Mouse (Mus musculus): ENCODE data around the gene Tbx6.
"Not testable (repeated sequence)": the region's sequence is repeated elsewhere in the genome, so short reads cannot be mapped to it uniquely, and the experiment has no call there.

The Tbx6 gene

DNA sequence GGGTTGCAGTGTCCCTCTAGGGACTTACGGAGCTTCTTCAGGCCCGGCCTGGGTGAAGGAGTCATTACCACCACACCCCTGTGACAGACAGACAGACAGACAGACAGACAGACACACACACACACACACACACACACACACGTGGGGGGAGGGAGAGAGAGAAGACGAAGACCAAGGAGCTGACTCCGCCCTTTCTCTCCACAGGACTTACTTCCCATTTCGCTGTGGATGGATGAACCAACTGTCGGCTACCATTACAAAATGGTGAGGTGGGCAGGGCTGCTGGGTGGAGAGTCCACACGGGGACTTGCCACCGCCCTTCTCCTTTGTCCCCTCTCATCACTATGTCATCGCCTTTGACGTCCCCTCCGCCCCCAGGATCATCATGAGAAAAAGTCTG, 10.5 kb upstream of the Tbx6 start:
- DNase-seq, result no peak

DNA sequence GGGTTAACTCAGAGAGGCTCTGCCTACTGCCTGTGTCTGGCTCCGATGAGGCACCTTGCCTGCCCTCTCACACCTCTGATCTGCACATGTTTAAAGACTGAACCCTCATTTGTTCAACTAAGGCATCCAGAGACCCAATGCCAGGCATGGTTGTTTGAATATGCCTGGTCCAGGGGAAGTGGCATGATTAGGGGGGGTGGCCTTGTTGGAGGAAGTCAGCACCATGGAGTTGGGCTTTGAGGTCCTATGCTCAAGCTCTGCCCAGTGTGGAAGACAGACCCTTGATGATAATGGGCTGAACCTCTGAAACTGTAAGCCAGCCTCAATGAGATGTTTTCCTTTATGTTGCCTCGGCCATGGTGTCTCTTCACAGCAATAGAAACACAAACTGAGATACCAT, 7.9 kb upstream of the Tbx6 start:
- DNase-seq, result no peak

DNA sequence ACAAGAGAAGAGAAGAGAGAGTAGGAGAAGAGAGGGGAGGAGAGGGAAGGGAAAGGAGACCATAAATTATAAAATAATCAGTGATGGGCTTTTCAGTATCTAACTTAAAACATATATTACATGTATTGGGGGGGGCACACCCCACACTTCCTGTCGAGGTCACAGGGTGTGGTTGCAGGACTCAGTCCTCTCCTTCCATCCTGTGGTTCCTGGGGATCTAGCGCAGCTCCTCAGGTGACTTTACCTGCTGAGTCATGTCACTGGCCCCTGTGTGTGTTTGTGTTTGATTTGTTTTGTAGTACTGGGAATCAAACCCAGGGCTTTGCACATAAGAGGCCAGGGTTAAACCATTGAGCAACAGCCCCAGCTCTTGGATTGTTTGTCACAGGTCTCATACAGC, 6.8 kb upstream of the Tbx6 start:
- DNase-seq, result no peak

DNA sequence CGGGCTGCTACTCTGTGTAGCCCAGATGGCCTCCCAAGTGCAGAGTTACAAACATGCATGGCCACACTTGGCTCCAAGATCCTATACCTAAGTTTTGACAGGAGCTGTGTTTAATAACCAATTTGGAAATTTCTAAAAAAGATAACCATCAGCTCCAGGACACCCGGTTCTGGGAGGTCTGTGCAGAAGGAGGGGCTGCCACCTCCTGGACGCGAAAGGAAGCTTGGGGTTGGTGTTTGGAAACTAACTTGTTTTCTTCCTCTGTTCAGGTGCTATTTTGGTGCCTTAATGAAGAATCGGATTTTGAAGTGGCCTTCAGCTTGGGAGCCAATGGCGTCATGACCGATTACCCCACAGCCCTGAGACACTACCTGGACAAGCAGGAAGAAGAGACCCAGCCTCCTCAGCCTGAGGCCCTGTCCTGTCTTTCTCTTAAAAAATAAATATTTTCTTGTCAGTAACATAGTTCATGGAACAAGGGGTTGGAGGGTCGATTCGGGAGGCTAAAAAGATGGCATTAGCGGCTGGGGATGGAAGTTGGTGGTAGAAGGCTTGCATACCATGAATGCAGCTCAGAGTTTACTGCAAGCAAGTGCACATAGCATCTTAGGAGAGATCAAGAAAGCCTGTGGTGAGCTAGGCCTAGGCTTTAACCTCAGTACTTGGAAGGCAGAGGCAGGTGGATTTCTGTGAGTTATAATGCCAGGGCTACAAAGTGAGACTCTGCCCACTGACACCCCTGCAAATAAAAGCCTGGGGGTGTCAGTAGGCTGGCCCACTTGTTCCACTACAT, 5.9 kb upstream of the Tbx6 start:
- no peak for DNase-seq

DNA sequence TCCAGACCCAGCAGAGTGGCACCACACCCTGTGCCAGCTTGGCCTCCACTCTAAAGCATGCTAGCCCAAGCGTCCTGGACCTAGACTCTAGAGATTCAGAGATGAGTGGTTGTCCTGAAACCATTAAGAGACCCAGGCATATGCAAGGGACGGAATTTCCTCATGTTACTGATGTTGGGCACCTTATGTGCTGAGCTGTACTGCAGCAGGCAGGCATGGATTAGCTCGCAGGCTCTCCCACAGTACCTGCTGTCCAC, 5.4 kb upstream of the Tbx6 start:
- DNase-seq, result no peak

DNA sequence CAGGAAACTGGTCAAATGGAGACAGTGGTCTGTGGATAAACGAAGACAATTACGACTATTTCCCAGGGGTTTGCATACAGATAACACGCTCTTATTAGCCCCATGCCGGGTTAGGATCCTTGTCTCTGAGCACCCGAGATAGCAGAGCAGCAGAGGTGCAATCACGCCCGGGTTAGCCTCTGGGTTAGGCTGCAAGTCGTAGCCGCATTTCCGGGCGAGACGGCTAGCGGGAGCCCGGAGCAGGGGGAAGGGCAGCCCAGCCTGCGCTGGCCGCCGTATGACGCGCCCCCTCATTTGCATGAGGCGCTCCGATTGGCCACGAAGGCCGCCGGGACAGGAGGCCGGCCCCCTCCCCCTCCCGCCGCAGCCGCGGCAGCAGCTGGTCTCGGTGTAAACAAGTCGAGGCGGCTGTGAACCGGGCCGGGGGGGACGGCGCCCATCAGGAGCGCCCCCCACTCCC, 4.7 kb upstream of the Tbx6 start, which contains the start of gene Ypel3:
Gene Ypel3 (plus strand): TSS at position 358 of the 460 bp plus-strand sequence.
- peak; percentile 98 for DNase-seq

DNA sequence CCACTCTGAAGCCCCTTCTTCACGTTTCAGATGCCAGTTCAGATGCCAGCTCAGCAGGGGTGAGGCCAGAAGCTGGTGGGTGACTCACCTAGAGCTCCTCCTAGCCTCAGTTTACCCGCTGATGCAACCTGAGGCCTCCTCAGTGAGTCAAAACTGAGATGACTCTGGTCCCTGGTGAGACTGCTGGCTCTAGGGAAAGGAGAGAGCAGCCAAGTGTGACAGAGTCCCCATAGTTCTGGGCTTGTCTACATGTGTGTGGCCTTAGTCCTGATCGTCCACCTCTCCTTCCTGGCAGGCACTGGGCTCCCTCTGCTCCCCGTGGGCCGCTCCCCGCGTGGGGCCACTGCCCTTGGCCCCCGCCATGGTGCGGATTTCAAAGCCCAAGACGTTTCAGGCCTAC, 3.8 kb upstream of the Tbx6 start:
- DNase-seq, result no peak

DNA sequence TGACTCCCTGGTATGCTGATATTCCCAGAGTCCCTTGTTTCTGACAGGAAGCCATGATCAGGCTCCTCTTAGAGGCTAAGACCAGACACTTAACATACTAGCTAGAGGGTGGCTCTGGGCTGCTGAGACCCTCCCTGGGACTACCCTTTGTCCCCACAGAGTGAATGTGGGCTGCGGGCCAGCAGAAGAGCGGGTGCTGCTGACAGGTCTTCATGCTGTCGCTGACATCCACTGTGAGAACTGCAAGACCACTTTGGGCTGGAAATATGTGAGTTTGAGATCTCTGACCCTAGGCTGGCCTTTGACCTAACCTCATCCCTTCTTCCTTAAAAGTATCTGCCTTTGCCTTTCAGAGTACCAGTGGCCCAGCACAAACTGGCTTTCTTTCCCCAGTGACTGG, 3.1 kb upstream of the Tbx6 start:
- DNase-seq, result no peak

DNA sequence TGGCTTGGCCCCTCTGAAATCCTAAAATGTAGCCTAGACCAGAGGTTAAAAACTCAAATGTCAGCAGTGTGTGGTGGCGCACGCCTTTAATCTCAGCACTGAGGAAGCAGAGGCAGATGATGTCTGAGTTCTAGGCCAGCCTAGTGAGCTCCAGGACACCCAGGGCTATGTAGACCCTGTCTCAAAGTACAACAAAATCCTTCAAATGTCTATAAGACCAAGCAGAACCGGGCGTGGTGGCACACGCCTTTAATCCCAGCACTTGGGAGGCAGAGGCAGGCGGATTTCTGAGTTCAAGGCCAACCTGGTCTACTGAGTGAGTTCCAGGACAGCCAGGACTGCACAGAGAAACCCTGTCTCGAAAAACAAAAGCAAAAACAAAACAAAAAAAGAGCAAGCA, 2.2 kb upstream of the Tbx6 start:
- DNase-seq, result not testable (repeated sequence)

DNA sequence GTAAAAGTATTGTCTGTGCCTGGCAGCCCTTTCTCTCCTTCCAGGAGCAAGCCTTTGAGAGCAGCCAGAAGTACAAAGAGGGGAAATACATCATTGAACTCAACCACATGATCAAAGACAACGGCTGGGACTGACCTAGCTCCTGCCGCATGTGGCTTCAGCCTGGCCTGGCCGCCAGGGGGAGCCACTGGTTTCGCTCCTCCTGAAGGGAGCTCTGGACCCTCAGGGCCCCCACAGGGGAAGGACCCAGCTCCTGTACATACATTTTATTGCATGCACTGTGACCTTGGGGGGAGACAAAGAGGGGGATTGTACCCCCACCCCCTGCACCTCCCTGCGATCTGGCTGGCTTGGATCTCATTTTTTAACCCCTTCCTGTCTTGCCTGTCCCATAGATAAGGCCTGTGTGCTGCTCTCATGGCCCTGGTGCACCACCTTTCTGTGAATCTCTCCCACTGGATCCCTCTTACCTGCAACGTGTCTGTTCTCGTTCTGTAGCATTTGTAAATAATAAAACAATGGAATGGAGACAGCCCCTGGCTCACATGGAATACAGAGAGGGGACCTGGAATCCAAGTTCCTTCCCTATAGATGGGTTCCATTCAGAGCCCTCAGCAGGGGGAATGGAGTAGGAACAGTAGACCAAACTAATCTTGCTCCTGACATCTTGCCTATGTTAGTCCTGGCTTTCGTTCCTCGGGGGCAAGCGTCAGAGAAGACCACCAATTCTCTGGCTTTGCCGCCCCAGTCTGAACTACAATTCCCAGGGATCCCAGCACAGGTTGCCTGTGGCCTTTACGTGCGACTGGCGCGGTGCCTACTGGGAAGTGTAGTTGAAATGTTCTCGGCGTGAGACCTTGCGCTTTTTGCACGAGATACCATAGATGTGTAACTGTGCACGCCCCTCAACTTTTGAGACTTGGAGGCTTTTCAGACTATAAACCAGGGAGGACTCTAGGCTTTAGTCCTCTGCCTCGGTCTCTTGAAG, 1.0 kb upstream of the Tbx6 start:
- peak; percentile 84 for DNase-seq

DNA sequence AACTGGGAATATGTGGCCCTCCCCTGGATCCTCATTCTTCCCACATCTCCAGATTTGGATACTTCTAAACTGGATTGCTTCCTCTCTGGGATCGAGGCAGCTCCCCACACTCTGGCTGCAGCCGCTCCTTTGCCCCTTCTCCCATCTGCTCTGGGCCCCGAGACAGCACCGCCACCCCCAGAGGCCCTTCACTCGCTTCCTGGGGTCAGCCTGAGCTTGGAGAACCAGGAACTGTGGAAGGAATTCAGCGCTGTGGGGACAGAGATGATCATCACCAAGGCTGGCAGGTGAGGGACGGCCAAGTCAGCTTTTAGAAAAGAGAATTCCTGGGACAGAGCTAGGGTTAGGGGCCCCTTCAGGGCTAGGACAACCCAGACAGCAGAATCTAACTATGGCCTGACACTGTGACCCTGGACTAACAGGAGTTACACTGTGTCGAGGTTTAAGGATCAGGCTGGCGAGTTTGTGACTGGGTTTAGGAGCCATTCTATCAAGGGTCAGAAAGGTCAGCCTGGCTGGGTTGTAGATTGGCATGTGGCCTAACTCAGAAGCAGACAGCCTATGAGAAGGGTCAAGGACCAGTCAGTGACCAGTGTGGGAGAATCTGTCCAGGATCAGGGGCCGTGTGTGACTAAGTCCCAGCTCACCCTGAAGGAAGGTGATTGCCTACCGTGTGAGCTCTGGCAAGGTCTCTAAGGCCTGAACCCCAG, 533 bp downstream of the Tbx6 start:
- DNase-seq, result no peak

DNA sequence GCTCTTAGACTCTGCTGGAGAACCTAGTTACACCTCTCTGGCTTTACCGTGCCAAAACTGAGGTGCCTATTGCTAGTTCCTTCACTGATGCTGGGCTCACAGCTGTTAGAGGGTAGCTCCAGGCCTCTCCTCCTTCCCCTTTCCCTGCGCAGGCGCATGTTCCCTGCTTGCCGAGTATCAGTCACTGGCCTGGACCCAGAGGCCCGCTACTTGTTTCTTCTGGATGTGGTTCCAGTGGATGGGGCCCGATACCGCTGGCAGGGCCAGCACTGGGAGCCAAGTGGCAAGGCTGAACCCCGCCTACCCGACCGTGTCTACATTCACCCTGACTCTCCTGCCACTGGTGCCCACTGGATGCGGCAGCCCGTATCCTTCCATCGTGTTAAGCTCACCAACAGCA, 1.4 kb downstream of the Tbx6 start:
- no peak for DNase-seq

DNA sequence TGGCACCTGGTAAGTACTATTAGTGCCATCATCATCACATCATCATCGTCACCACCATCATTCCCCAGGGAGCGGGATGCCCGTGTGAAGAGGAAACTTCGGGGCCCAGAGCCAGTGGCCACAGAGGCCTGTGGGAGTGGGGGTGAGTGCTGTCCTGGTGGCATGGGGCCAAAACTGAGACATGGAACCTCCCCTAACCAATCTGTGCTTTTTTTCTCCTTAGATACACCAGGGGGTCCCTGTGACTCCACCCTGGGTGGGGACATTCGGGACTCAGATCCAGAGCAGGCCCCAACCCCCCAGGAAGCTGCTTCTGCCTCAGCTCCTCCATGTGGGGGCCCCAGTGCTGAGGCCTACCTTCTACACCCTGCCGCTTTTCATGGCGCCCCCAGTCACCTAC, 3.2 kb downstream of the Tbx6 start:
- DNase-seq, result no peak

DNA sequence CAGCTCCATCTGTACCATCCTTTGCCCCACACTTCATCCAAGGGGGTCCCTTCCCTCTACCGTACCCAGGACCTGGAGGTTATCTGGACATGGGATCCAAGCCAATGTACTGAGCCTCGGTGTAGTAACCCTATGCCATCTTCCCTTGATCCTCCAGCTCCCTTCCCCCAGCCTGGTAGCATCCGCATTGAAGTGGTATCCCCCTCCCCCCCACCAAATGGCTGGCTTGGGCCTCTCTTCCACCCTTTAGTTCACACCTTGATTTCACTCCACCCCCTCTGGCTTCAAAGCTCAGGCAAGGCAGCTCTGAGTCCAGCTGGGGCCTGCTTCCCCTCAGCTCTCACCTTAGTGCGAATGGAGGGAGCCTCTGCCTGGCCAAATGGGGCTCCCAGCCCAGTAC, 3.8 kb downstream of the Tbx6 start:
- DNase-seq, result no peak

DNA sequence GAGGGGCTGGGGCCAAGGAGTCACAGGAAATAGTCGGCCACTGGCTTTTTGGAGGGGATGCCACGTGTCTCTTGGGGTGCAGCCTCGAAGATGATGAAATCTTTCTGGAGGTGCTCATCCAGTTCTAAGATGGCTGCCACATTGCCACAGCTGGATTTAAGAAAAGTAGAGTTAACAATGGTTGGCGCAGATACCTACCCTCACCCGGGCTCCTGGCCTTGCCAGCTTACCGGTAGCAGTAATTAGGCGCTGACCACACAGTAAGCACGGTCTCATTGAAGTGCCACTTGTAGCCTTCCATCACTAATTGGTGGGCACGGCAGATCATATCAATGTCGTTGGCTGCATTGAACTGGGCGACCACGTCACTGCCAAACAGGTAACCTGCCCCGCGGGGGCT, 4.9 kb downstream of the Tbx6 start:
- DNase-seq, result no peak

DNA sequence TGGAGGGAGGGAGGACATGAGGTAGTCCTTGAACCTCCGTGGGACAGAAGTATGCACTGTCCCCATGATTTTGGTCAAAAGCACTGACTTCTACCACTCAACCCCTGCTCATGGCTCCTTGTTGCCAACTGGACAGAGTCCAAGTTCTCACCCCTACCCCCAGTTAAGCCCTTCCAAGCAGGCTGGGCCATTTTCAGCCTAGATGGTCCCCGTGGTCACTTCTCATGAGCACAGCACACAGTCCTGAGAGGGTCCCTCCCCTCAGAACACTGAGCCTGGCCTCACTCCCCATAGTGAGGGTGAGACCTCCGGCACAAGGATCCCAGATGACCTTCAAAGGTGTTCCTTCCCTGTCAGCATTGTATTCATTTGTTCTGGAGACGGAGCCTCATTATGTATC, 7.9 kb downstream of the Tbx6 start:
- no peak for DNase-seq

DNA sequence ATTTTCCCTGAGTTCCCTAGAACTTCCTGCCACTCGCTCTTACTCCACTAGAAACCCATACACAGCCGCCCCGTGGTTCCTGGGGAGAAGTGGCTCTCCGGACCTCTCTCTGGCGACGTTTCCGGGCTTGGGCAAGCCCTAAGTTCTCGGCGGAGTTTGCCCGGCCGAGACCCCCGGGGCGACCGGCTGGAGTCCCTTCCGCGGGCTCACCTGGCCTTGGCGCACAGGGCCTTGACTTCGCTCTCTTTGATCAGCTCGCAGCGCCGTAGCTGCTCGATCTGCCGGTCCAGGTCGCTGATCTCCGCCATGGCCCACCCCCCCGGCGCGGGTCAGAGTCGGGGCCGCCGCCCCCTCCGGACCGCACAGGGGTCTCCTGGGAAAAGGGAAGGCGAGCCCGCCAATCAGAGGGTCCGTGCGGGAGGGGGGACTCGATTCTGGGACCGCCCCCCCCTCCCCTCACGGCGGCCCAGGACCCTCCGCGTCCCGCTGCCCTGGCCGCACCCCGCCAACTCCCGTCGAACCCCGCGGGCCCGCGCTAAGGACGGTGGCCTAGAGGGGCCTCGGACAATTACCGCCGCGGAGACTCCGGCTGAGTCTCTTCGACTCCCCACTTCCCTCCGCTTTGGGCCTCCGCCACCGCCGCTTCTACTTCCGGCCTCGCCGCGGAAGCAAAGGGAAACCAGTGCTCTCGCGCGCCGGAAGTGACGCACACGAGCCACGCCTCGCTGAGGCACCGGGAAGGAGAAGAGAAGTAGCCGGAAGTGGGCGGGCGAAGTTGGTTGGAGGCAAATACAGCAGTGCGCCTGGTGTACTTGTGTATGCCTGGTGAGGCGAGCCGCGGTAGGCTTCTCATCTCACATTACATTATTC, 10.8 kb downstream of the Tbx6 start, which contains the start of gene Ppp4c:
Gene Ppp4c (minus strand): TSS at position 646 of the 870 bp plus-strand sequence.
- DNase-seq, result peak; percentile 96

DNA sequence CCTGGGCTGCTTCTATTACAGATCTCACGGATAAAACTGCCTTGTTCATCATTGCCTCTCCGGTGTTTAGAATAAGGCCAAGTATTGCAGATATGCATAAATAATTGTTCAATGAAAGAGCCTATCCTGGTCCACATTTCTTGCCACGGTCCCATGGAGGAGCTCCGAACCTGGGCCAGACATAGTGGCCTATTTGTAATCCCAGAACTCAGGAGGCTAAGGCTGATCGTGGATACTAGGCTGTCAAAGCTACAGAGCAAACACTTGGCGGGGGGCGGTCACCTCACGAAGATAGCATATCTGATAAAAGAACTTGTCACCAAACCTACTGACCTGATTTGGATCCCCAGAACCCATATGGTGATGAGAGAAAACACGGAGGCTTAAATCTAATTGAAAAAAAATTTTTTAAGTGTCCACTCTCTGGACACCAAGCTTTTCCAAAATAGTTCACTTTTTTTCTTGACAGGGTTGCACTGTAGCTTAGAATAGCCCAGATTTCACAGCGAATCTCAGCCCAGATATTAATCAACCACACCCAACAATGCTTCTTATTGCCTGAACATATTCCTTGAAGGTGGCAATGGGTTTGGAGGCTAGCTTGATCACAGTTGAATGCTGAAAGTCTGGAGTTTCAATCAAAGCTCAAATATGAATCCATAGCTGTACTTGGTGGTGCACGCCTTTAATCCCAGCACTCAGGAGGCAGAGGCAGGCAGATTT, 11.6 kb downstream of the Tbx6 start:
- DNase-seq, result no peak

DNA sequence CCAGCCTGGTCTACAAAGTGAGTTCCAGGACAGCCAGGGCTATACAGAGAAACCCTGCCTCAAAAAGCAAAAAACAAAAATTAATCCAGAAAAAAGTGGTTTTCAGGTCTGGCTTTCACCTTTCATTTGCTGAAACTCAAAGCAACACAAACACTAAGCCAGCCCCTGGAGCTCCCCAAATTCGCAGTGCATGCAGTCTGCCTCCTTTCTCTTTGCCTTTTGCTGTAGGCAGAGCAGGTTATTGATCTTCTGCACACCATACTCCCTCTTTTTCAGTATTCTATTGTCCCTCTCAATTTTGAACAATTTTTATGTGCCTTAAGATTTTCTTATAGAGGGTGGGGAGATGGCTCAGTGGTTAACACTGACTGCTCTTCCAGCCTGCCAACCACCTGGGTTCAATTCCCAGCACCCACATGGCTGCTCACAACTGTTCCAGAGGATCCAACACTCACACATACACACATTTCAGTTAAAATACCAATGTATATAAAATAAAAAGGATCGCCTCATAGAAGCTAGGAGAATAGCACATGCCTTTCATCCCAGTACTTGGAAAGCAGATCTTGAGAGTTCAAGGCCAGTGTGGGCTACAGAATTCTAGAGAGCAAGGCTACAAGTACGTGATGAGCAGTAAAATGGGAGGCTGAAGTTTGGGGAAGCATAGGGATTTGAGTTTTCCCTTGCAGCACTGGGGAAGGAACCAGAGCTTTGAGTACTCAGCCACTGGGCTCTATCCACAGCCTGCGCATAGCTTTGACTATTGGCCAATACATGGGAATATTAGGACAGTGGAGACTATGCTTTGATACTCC, 12.4 kb downstream of the Tbx6 start:
- DNase-seq, result no peak

DNA sequence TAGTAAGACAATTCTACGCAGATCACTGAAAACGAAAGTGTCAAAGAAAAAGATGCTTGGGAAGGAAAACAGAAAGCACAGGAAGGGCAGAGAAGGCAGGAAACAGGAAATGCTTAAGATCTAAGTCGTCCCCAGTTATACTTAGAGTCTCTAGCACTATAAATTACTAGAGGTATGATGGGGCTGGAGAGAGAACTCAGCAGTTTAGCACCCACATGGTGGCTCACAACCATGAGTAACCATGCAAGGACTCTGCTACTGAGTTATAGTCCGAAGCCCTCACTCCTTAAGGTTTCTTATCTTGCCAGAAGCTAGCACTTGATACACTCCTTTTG, 13.0 kb downstream of the Tbx6 start:
- no peak for DNase-seq

Data from layer of hippocampus, adult 9-11 months (tissue).